Mouse (Mus musculus): Measurements from ENCODE around the gene Tcf12.

The Tcf12 gene

GRCm38 (mm10) chr9:71835203-71835815 is 276.4 kb downstream of the Tcf12 start:
- DNase-seq (ENCODE audit: low spot score), result no peak

GRCm38 (mm10) chr9:71834707-71835106 is 277.0 kb downstream of the Tcf12 start:
- no peak for DNase-seq (ENCODE audit: low spot score)

- DNase-seq (ENCODE audit: low spot score), result peak; percentile 76
These were observed 279.6 kb downstream of the Tcf12 start for GRCm38 (mm10) chr9:71831756-71832699.

- no peak for DNase-seq (ENCODE audit: low spot score)
These were observed 280.7 kb downstream of the Tcf12 start for GRCm38 (mm10) chr9:71830994-71831393.

- DNase-seq (ENCODE audit: low spot score), result no peak
These were observed 281.3 kb downstream of the Tcf12 start for GRCm38 (mm10) chr9:71830365-71830764.

GRCm38 (mm10) chr9:71829753-71830152 is 281.9 kb downstream of the Tcf12 start:
- DNase-seq (ENCODE audit: low spot score), result no peak

- DNase-seq (ENCODE audit: low spot score), result no peak
These were observed 282.5 kb downstream of the Tcf12 start for GRCm38 (mm10) chr9:71829137-71829536.

GRCm38 (mm10) chr9:71827371-71827770 is 284.3 kb downstream of the Tcf12 start:
- no peak for DNase-seq (ENCODE audit: low spot score)

- peak; percentile 47 for DNase-seq (ENCODE audit: low spot score)
These were observed 285.6 kb downstream of the Tcf12 start for GRCm38 (mm10) chr9:71826040-71826525.

- DNase-seq (ENCODE audit: low spot score), result no peak
These were observed 289.7 kb downstream of the Tcf12 start for GRCm38 (mm10) chr9:71822003-71822402.

- DNase-seq (ENCODE audit: low spot score), result no peak
These were observed 293.2 kb downstream of the Tcf12 start for GRCm38 (mm10) chr9:71818453-71818852.

- no peak for DNase-seq (ENCODE audit: low spot score)
These were observed 295.6 kb downstream of the Tcf12 start for GRCm38 (mm10) chr9:71816121-71816520.

- no peak for DNase-seq (ENCODE audit: low spot score)
These were observed 298.1 kb downstream of the Tcf12 start for GRCm38 (mm10) chr9:71813565-71813964.

GRCm38 (mm10) chr9:71812914-71813313 is 298.8 kb downstream of the Tcf12 start:
- no peak for DNase-seq (ENCODE audit: low spot score)

GRCm38 (mm10) chr9:71812402-71812801 is 299.3 kb downstream of the Tcf12 start:
- no peak for DNase-seq (ENCODE audit: low spot score)

GRCm38 (mm10) chr9:71811404-71811803 is 300.3 kb downstream of the Tcf12 start:
- no peak for DNase-seq (ENCODE audit: low spot score)

- DNase-seq (ENCODE audit: low spot score), result no peak
These were observed 300.9 kb downstream of the Tcf12 start for GRCm38 (mm10) chr9:71810723-71811122.

GRCm38 (mm10) chr9:71808640-71809254 is 302.9 kb downstream of the Tcf12 start:
- no peak for DNase-seq (ENCODE audit: low spot score)

- no peak for DNase-seq (ENCODE audit: low spot score)
These were observed 303.9 kb downstream of the Tcf12 start for GRCm38 (mm10) chr9:71807801-71808200.

- DNase-seq (ENCODE audit: low spot score), result peak; percentile 81
These were observed 305.3 kb downstream of the Tcf12 start for GRCm38 (mm10) chr9:71806422-71806805.

GRCm38 (mm10) chr9:71805646-71806421 is 305.8 kb downstream of the Tcf12 start:
- DNase-seq (ENCODE audit: low spot score), result no peak

- no peak for DNase-seq (ENCODE audit: low spot score)
These were observed 307.6 kb downstream of the Tcf12 start for GRCm38 (mm10) chr9:71804116-71804515.
